Mouse (Mus musculus): ENCODE data around the gene Bik. TPM values are rescaled to one million over a fixed set of nuclear protein-coding genes. Genes with fewer than 3 reads are reported as not detected.

The Bik gene
- total RNA-seq, 1 experiment from 2014 or later, result 0.47 TPM

DNA sequence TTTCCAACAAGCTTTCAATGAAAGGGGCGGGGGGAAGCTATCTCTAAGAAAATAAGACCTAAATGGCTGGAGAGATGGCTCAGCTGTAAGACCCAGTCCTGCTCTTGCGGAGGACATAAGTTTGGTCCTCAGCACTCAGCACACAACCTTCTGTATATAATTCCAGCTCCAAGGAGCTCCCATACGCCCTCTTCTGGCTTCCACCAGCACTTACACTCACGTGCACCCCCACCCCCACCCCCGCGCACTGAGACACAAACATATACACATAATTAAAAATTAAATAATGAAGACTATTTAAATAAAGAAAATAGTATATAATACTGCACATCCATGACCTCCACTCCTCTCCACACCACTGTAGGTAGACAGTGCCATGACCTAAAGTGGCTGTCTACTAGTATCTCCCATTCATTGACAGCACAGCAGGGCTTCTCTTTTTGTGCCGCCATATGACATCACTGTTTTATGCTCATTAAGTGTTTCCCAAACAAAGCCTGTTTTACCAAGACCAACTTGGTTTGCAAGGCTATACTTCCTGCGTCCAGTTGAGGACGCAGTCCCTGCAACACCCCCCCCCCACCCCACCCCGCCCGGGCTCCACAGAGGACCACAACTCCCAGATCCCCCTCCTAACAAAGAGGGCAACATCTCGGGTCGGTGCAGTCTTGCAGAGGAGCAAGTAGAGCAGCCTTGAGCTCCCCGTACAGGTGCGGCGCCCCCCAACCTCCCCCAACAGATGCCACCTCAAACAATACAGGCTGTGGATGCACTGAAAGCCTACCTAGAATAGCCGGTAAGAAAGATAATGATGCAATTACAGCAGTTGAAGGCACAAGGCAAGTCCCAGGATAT lies 16.5 kb upstream of the Bik start:
- ATAC-seq (ENCODE audit: extremely low read depth, insufficient number of reproducible peaks, low FRiP score, poor library complexity, severe bottlenecking), result no peak

- peak; percentile 87 for ATAC-seq (ENCODE audit: extremely low read depth, insufficient number of reproducible peaks, low FRiP score, poor library complexity, severe bottlenecking)
Measured at GRCm38 (mm10) chr15:83510805-83511405, 15.8 kb upstream of the Bik start, which contains the start of gene Ttll1. Gene Ttll1 (minus strand): TSS chr15:83510893.

GRCm38 (mm10) chr15:83512489-83513281 lies 14.0 kb upstream of the Bik start:
- ATAC-seq (ENCODE audit: extremely low read depth, insufficient number of reproducible peaks, low FRiP score, poor library complexity, severe bottlenecking), result no peak

GRCm38 (mm10) chr15:83515018-83515417 lies 11.6 kb upstream of the Bik start:
- ATAC-seq (ENCODE audit: extremely low read depth, insufficient number of reproducible peaks, low FRiP score, poor library complexity, severe bottlenecking), result no peak

DNA sequence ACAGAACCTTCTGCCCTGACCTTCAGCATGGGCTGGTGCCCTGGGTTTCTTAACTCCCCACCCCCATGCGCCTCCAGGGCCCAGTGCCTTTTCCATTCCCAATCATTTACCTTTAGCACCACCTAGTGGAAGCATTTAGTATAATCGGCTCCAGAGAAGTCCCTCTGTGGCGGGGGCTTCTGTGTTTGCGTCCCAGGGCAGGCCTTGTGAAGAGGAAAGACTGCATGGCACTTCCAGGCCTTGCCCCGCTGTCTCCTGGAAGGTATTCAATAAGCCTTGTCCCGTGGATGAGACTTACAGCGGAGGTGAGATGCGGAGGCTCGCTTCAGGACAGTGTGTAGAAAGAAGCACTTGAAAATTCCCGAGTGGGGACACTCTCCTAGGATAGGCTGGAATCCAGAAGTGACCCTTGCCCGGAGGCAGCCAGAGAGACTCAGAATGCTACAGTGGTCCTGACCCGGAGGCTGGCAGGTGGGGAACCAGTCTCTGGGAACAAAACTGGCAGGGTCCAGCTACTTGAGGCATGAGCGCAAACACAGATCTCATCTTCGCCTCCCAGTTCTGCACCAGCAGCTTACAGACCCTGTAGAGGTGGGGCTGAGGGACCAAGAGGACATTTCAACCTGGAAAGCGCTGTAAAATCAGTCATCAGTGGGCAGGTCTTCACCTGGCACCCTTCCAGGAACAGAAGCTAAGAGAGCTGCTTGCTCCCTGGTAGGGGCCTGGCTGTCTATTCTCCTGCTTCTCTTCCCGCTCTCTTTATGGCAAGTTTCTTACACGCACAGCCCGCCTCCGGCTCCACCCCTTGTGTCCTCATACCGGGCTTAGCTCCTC lies 8.2 kb upstream of the Bik start:
- peak; percentile 81 for ATAC-seq (ENCODE audit: extremely low read depth, insufficient number of reproducible peaks, low FRiP score, poor library complexity, severe bottlenecking)

GRCm38 (mm10) chr15:83520861-83521382 lies 5.7 kb upstream of the Bik start:
- no peak for ATAC-seq (ENCODE audit: extremely low read depth, insufficient number of reproducible peaks, low FRiP score, poor library complexity, severe bottlenecking)

- ATAC-seq (ENCODE audit: extremely low read depth, insufficient number of reproducible peaks, low FRiP score, poor library complexity, severe bottlenecking), result no peak
Measured at GRCm38 (mm10) chr15:83523196-83523595, 3.5 kb upstream of the Bik start.

GRCm38 (mm10) chr15:83523638-83524332 lies 2.9 kb upstream of the Bik start:
- ATAC-seq (ENCODE audit: extremely low read depth, insufficient number of reproducible peaks, low FRiP score, poor library complexity, severe bottlenecking), result no peak

DNA sequence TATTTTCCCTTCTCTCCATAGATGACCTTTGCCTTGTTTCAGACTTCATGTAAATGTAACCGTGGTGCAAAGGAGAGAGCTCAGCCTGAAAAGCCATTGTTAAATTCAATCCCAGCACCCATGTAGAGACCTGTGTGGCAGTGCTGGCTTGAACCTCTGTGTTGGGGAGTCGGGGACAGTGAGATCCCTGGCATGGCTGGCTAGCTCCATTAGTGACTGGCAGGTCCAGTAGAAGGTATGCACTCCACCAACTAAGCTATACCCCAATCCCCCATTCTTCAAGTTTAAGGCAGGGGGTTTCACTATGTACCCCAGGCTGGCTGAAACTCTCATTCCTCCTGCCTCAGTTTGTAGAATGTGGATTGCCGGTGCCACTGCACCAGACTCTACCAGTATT lies 2.3 kb upstream of the Bik start:
- no peak for ATAC-seq (ENCODE audit: extremely low read depth, insufficient number of reproducible peaks, low FRiP score, poor library complexity, severe bottlenecking)

DNA sequence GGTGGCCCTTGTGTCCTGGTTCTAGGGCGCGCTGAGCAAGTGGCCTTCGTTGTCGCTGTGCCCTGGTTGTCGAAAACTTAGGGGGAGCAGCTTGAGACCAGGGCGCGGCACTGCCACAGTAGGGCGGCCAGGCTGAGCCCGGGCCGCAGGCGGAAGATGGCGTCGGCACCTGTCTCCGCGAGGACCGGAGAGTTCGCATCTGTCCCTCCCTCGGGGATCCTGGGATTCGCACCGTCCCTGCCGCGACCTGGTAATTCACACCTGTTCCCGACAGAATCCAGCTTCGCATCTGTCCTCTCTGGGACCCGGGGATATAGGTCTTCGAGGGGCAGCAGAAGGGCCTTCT lies 403 bp downstream of the Bik start:
- ATAC-seq (ENCODE audit: extremely low read depth, insufficient number of reproducible peaks, low FRiP score, poor library complexity, severe bottlenecking), result peak; percentile 4; the same call in 1 of the 2 replicates

DNA sequence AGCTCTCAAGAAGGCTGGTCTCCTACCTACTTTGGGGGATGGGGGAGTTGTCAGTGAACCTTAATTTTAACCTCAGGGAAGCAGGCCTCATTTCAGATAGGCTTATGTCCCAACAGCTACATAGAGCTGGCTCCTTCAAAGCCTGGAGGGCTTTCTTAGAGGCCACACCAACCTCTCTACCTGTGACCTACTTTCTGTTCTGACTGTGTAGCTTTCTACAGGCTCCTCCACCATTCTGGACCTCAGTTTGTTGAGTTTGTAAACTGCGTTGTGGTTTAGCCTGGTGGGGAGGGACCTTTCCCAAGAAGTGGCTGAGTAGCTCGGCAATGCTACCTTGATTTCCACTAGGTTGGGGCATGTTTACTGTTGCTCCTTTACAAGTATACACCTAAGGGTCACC lies 1.1 kb downstream of the Bik start:
- ATAC-seq (ENCODE audit: extremely low read depth, insufficient number of reproducible peaks, low FRiP score, poor library complexity, severe bottlenecking), result no peak

GRCm38 (mm10) chr15:83528892-83529291 lies 2.2 kb downstream of the Bik start:
- no peak for ATAC-seq (ENCODE audit: extremely low read depth, insufficient number of reproducible peaks, low FRiP score, poor library complexity, severe bottlenecking)

GRCm38 (mm10) chr15:83529765-83530164 lies 3.1 kb downstream of the Bik start:
- ATAC-seq (ENCODE audit: extremely low read depth, insufficient number of reproducible peaks, low FRiP score, poor library complexity, severe bottlenecking), result no peak

DNA sequence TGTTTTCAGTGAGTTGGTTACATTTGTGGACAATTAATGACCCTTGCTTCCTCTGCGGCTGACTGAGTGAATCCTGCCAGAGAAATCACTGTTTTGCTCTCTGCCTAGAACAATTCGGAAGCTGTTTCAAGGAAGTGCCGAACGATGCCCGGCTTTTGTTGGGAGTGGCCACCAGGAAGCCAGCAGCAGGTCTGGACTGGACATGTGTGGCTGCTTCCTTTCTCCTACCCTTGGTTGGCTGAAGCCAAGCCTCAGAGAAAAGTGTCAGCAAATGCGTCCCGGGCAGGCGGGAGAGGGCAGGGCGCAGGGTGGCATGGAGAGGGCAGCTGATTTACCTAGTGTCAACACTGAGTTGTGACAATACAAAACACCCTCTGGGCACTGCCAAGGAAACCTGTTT lies 3.6 kb downstream of the Bik start:
- no peak for ATAC-seq (ENCODE audit: extremely low read depth, insufficient number of reproducible peaks, low FRiP score, poor library complexity, severe bottlenecking)

- ATAC-seq (ENCODE audit: extremely low read depth, insufficient number of reproducible peaks, low FRiP score, poor library complexity, severe bottlenecking), result no peak
Measured at GRCm38 (mm10) chr15:83530688-83531087, 4.0 kb downstream of the Bik start.

DNA sequence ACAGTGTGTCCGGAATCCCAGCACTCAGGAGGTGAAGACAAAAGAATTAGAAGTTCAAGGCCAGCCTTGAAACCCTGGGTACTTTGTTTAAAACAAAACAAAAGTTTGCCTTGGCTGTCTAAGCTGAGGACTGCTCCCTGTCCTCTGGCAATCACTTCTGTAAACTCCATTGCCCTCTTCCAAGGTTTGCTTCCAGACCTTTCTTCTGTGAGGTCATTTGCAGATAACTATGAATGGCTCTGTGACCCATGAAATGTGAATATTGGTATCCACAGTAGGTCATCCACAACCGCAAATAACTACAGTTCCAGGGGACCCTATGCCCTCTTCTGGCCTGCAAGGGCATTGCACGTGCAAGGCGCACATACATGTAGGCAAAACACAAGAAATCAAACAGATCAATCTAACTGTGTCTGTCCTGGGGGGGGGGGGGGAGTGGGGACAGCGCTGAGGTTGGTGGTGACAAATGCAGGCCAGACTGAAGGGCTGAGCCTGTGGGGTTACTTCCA lies 5.4 kb downstream of the Bik start:
- ATAC-seq (ENCODE audit: extremely low read depth, insufficient number of reproducible peaks, low FRiP score, poor library complexity, severe bottlenecking), result no peak

DNA sequence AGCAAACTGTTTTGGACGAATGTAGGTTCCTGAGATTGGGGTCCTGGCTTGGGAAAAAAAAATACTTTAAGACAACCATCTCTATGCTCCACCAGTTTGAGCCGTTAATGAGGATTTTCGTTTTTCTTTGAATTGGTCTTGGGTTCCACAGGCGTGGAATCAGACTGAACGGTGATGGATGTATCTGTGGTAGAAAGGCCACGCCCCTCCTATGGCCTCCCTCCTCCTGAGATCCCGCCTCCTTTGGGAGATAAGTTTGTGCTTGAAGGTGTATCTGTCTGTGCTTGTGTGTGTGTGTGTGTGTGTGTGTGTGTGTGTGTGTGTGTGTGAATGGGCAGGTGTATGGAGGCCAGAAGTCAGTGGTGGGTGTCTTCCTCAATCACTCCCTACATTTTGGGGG lies 5.9 kb downstream of the Bik start:
- ATAC-seq (ENCODE audit: extremely low read depth, insufficient number of reproducible peaks, low FRiP score, poor library complexity, severe bottlenecking), result no peak

Data from neutrophil, adult 5-6 weeks (primary cell).